Mouse (Mus musculus): Measurements from ENCODE around the gene Mark3.
A peak's percentile ranks its signal among the peaks of the same experiment; 100 is the strongest.

GRCm38 (mm10) chr12:111704609-111705008, 130.3 kb downstream of the Mark3 start:
- no peak for TF ChIP-seq MAX (IDR thresholded peaks at IDR 0.05; ENCODE audit: low read depth)
- TF ChIP-seq POLR2A (IDR thresholded peaks at IDR 0.05; ENCODE audit: insufficient read length, low read depth) = peak; percentile 93
- TF ChIP-seq USF1 (IDR thresholded peaks at IDR 0.05; ENCODE audit: low read depth) = no peak
- no peak for TF ChIP-seq E2F4 (IDR thresholded peaks at IDR 0.05; ENCODE audit: insufficient read depth)
- no peak for TF ChIP-seq CEBPB (IDR thresholded peaks at IDR 0.05; ENCODE audit: insufficient read depth, poor library complexity, severe bottlenecking)
- TF ChIP-seq MYOG (IDR thresholded peaks at IDR 0.05; ENCODE audit: control insufficient read depth in 1 of 3, insufficient read depth in 1 of 3, insufficient read length in 2 of 3, low read depth in 2 of 3) = peak; percentile 69 to 98 (median 87)
- peak; percentile 36 for TF ChIP-seq POLR2AphosphoS2 (IDR thresholded peaks at IDR 0.05; ENCODE audit: insufficient read length, low read depth)
- peak; percentile 35 for TF ChIP-seq TCF12 (IDR thresholded peaks at IDR 0.05; ENCODE audit: insufficient read depth, poor library complexity, severe bottlenecking)
- peak; percentile 7 to 95 (median 79) for TF ChIP-seq MYOD1 (IDR thresholded peaks at IDR 0.05; ENCODE audit: control insufficient read depth in 1 of 3, insufficient read length in 2 of 3, low read depth in 2 of 3)
- no peak for TF ChIP-seq SRF (IDR thresholded peaks at IDR 0.05; ENCODE audit: control insufficient read depth, insufficient read length, low read depth)
- no peak for TF ChIP-seq REST (IDR thresholded peaks at IDR 0.05; ENCODE audit: insufficient read depth, insufficient read length)

Measured in myocyte (in vitro differentiated cells).